Mouse (Mus musculus): ENCODE data around the gene Arhgef7.

DNA sequence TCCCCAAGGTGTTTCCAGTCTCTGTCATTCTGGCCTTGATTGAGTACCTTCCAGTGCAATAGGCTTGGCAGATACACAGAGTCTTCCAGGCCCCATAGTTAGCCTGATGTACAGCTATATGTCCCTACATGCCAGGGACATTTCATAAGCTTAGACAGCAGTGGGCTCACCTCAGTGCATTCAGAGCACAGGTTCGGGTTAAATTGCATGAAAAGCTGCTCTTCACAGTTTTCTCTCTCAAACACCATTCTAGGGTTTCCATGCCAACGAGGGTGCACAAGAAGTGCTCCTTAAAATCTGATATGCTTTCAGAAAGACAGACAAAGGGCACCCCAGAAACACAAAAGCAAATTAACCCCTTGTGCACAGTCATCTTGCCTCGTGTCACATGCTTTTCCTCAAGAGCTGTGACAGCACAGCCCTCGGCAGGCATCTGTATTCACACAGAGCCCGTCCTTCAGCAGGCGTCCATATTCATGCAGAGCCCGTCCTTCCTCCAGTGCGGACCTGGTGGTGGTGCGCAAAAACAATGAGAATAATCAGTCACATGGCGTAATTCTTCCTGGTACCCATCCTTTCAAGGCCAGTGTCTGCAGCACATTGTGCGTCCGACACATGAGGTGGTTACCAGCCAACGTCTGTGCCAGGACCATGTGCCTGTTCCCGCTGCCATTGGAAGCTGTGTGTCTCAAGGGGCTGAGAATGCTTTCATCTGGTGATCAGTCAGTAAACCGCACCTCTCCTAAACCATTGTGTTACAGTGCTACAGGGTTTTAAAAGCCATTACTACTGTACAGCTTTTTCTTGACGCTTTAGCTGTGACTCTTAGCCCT, 102.9 kb downstream of the Arhgef7 start:
- TF ChIP-seq HCFC1 (IDR thresholded peaks at IDR 0.05; ENCODE audit: borderline replicate concordance, insufficient read depth, low read length) (no peak), ZC3H11A (IDR thresholded peaks at IDR 0.05; ENCODE audit: borderline replicate concordance, low read depth, low read length) (no peak), CHD2 (IDR thresholded peaks at IDR 0.05; ENCODE audit: low read depth, low read length) (no peak)
